Mouse (Mus musculus) myocyte (in vitro differentiated cells): ENCODE data around the gene Hs1bp3. TPM values are rescaled to one million over a fixed set of nuclear protein-coding genes. Genes with fewer than 3 reads are reported as not detected.

Experiments used
- H3K27me3 ChIP-seq: one replicate; pipeline ENCODE4 v1.6.1; 2011; ENCODE audit not compliant: control insufficient read depth, insufficient read depth, insufficient read length
- H3K36me3 ChIP-seq: one replicate; pipeline ENCODE4 v1.6.1; 2011; ENCODE audit not compliant: control insufficient read depth, insufficient read depth
- H3K4me2 ChIP-seq: one replicate; pipeline ENCODE4 v1.6.1; 2011; ENCODE audit warnings: low read depth, control low read depth
- H3K4me3 ChIP-seq: one replicate; pipeline ENCODE4 v1.5.1; 2011; ENCODE audit warnings: mild to moderate bottlenecking, control low read depth, moderate library complexity
- H3K79me2 ChIP-seq: one replicate; pipeline ENCODE4 v1.6.1; 2011; ENCODE audit not compliant: control insufficient read depth, insufficient read depth
- H3ac ChIP-seq: one replicate; pipeline ENCODE4 v1.6.1; 2011; ENCODE audit not compliant: control insufficient read depth, insufficient read length
- CEBPB ChIP-seq: IDR thresholded peaks from 2 replicates; pipeline ENCODE4 v1.6.1; 2011; ENCODE audit warnings: mild to moderate bottlenecking, moderate library complexity; ENCODE audit not compliant: poor library complexity, insufficient read depth, severe bottlenecking
- E2F4 ChIP-seq: IDR thresholded peaks from one replicate; pipeline ENCODE4 v1.6.1; 2011; ENCODE audit warnings: mild to moderate bottlenecking, control low read depth, moderate library complexity; ENCODE audit not compliant: insufficient read depth
- MAX ChIP-seq: IDR thresholded peaks from one replicate; pipeline ENCODE4 v1.6.1; 2011; ENCODE audit warnings: low read depth, mild to moderate bottlenecking, control low read depth
- MYOD1 ChIP-seq, 3 experiments: IDR thresholded peaks; one replicate each; pipeline ENCODE4 v1.6.1; 2011; ENCODE audit warnings: control low read depth in 2 of 3, low read depth in 2 of 3, mild to moderate bottlenecking in 2 of 3, moderate library complexity in 1 of 3; ENCODE audit not compliant: insufficient read length in 2 of 3, control insufficient read depth in 1 of 3
- MYOG ChIP-seq, 3 experiments: IDR thresholded peaks; one replicate each; pipeline ENCODE4 v1.6.1; 2011; ENCODE audit warnings: control low read depth in 2 of 3, low read depth in 2 of 3, mild to moderate bottlenecking in 2 of 3; ENCODE audit not compliant: insufficient read length in 2 of 3, control insufficient read depth in 1 of 3, insufficient read depth in 1 of 3
- POLR2A ChIP-seq: IDR thresholded peaks from one replicate; pipeline ENCODE4 v1.6.1; 2011; ENCODE audit warnings: low read depth, mild to moderate bottlenecking, control low read depth, moderate library complexity; ENCODE audit not compliant: insufficient read length
- POLR2AphosphoS2 ChIP-seq: IDR thresholded peaks from one replicate; pipeline ENCODE4 v1.6.1; 2011; ENCODE audit warnings: low read depth, control low read depth; ENCODE audit not compliant: insufficient read length
- REST ChIP-seq: IDR thresholded peaks from one replicate; pipeline ENCODE4 v1.6.1; 2011; ENCODE audit warnings: mild to moderate bottlenecking, control low read depth, moderate library complexity; ENCODE audit not compliant: insufficient read depth, insufficient read length
- SRF ChIP-seq: IDR thresholded peaks from one replicate; pipeline ENCODE4 v1.6.1; 2011; ENCODE audit warnings: low read depth; ENCODE audit not compliant: control insufficient read depth, insufficient read length
- TCF12 ChIP-seq: IDR thresholded peaks from one replicate; pipeline ENCODE4 v1.6.1; 2011; ENCODE audit warnings: mild to moderate bottlenecking, control low read depth; ENCODE audit not compliant: poor library complexity, insufficient read depth, severe bottlenecking
- TCF3 ChIP-seq: IDR thresholded peaks from one replicate; pipeline ENCODE4 v1.6.1; 2011; ENCODE audit warnings: low read depth, control low read depth; ENCODE audit not compliant: insufficient read length
- USF1 ChIP-seq: IDR thresholded peaks from one replicate; pipeline ENCODE4 v1.6.1; 2011; ENCODE audit warnings: low read depth, mild to moderate bottlenecking, control low read depth, moderate library complexity
- polyA plus RNA-seq: library from polyadenylated mRNA; unstranded; fragments of >200 nt; fragmentation: generic; extraction: Trizol; gene quantifications from one replicate; pipeline ENCODE4 v1.2.1, GENCODE M21; 2012; ENCODE audit warnings: missing spikeins

The Hs1bp3 gene
- polyA plus RNA-seq, 1 experiment, result 24.6 TPM

DNA sequence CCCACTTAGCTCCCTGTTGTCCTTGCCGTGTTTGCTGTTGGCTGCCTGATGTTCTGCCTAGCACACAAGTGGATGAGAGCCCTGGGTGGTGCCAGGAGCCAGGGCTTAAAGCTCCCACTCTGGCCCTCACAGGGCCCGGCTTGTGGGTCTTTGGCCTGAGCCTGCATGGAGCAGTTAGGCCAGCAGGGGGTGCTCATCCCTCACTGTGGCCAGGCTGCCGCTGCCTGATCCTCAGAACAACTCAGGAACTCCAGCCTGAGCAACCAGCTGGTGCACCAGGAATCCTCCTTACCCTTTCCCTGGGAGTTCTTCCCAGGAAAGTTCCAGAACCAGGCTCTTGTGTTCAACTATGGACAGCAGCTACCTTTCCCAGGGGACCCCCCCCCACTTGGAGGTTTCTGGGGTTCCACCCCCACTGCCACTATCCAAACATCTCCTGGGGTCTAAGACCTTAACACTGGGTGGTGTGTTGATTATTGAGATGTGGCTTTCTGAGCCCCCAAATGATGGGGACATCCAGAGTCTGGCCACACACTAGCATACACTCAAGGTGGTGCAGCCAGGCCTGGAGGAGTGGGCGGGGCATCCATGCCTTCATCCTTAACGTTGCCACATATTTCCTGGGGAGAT is 7.0 kb downstream of the Hs1bp3 start:
- H3K36me3 ChIP-seq, result peaks cover 29% of the 10 kb centered on the region
- no peaks in the 10 kb centered on the region for H3K27me3 ChIP-seq
- H3K4me2 ChIP-seq, result no peak overlapping the region
- no peak overlapping the region for H3K4me3 ChIP-seq
- TF ChIP-seq MYOG (IDR thresholded peaks at IDR 0.05; ENCODE audit: control insufficient read depth in 1 of 3, insufficient read depth in 1 of 3, insufficient read length in 2 of 3, low read depth in 2 of 3), result no peak
- TF ChIP-seq POLR2AphosphoS2, result no peak
- no peak for TF ChIP-seq REST
- TF ChIP-seq TCF12, result no peak
- TF ChIP-seq TCF3, result no peak
- TF ChIP-seq E2F4, result no peak
- TF ChIP-seq SRF, result no peak
- peaks cover 12% of the 10 kb centered on the region for H3K79me2 ChIP-seq
- H3ac ChIP-seq, result no peak overlapping the region

DNA sequence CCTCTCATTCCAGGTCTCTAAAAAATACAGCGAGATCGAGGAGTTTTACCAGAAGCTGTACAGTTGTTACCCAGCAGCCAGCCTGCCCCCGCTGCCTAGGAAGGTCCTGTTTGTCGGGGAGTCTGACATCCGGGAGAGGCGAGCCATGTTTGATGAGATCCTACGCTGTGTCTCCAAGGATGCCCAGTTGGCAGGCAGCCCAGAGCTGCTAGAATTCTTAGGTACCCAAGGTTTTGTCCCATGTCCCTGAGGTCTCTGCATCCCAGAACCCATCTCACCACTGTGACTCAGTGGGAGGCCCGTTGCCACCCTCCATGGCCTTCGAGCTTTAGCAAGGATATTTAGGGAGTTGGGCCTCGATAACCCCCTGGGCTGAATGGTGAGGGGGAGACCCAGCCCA is 8.3 kb downstream of the Hs1bp3 start:
- peaks cover 29% of the 10 kb centered on the region for H3K36me3 ChIP-seq
- H3K27me3 ChIP-seq, result no peaks in the 10 kb centered on the region
- H3K4me3 ChIP-seq, result no peak overlapping the region
- no peaks in the 10 kb centered on the region for H3K79me2 ChIP-seq
- H3ac ChIP-seq, result no peak overlapping the region
- TF ChIP-seq CEBPB (no peak), TCF12 (no peak), MYOG (IDR thresholded peaks at IDR 0.05; ENCODE audit: control insufficient read depth in 1 of 3, insufficient read depth in 1 of 3, insufficient read length in 2 of 3, low read depth in 2 of 3) (no peak), TCF3 (no peak), MYOD1 (IDR thresholded peaks at IDR 0.05; ENCODE audit: control insufficient read depth in 1 of 3, insufficient read length in 2 of 3, low read depth in 2 of 3) (no peak), POLR2A (no peak), SRF (no peak), MAX (no peak), E2F4 (no peak), USF1 (no peak), POLR2AphosphoS2 (no peak), REST (no peak)
- no peak overlapping the region for H3K4me2 ChIP-seq

GRCm38 (mm10) chr12:8324086-8324485 is 10.9 kb downstream of the Hs1bp3 start:
- H3ac ChIP-seq, result no peak overlapping the region
- no peaks in the 10 kb centered on the region for H3K79me2 ChIP-seq
- H3K4me3 ChIP-seq, result no peak overlapping the region
- H3K36me3 ChIP-seq, result peaks cover 13% of the 10 kb centered on the region
- no peaks in the 10 kb centered on the region for H3K27me3 ChIP-seq
- no peak for TF ChIP-seq POLR2AphosphoS2
- no peak for TF ChIP-seq REST
- H3K4me2 ChIP-seq, result no peak overlapping the region

DNA sequence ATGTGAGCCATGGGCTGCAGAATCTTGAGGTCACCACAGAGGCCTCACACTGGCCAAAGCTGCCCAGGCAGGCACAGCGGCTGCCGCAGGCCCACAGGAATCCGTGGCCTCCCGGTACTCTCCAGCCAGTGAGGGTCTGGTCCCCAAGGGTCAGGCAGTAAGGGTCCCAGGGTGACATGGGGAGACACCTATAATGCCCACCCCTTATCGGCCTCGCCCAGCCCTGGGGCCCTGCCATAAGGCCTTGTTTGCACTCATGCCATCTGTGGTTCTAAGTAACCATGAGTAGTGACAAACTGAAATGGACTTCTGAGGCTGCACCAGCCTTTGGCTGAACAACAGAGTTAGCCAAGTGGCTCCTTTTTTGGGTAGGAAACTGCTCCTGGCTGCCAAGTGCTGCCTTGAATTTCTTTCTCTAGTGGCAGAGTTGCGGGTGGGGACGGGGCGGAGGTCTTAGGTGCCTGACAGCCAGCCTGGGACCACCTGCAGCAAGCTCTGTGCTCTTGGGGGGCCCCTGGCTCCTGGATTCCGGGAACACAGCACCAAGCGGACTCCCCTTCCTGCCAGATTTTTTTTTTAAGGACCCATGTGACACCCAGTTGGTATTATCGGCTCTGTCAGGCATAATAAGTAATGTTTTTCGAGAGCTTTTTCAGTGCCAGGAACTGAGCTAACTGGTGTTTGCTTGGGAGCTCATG is 12.2 kb downstream of the Hs1bp3 start:
- Histone ChIP-seq H3K36me3 (peaks cover 13% of the 10 kb centered on the region), H3K27me3 (no peaks in the 10 kb centered on the region), H3ac (no peak overlapping the region), H3K4me2 (no peak overlapping the region), H3K79me2 (no peaks in the 10 kb centered on the region), H3K4me3 (no peak overlapping the region)
- no peak for TF ChIP-seq SRF
- TF ChIP-seq E2F4, result no peak
- TF ChIP-seq REST, result no peak

- peaks cover 13% of the 10 kb centered on the region for H3K36me3 ChIP-seq
- no peaks in the 10 kb centered on the region for H3K79me2 ChIP-seq
- no peak overlapping the region for H3ac ChIP-seq
- H3K27me3 ChIP-seq, result no peaks in the 10 kb centered on the region
- H3K4me3 ChIP-seq, result no peak overlapping the region
- TF ChIP-seq POLR2A, result no peak
- no peak for TF ChIP-seq REST
- no peak overlapping the region for H3K4me2 ChIP-seq
Observed at GRCm38 (mm10) chr12:8325943-8326522, 12.8 kb downstream of the Hs1bp3 start.
